Mouse (Mus musculus) lung, postnatal 0 days (tissue): ENCODE measurements at regions not wholly inside any gene's neighbourhood (a gene's known extent, or its start where the extent isn't known, plus 50 kb on each side); places are given as distances from the start of the nearest gene placed in this dataset.

Experiments
- CTCF ChIP-seq: IDR thresholded peaks from 2 replicates; pipeline ENCODE4 v1.5.1; 2016; ENCODE audit warnings: antibody characterized with exemption, mild to moderate bottlenecking
- EP300 ChIP-seq: IDR thresholded peaks from 2 replicates; pipeline ENCODE4 v1.6.1; 2016; ENCODE audit warnings: antibody characterized with exemption, mild to moderate bottlenecking, control low read depth

- TF ChIP-seq CTCF: no peak
- TF ChIP-seq EP300: no peak
These were observed 307.9 kb downstream of the Satb1 start for GRCm38 (mm10) chr17:51525219-51525618.
